Mouse (Mus musculus) layer of hippocampus, adult 18-20 months (tissue): Measurements from ENCODE around the gene Insm1. TPM values are rescaled to one million over a fixed set of nuclear protein-coding genes. Genes with fewer than 3 reads are reported as not detected.

Experiments
- DNase-seq, 2 experiments: peaks; one replicate each; pipeline ENCODE4 v3.0.0; 2022; ENCODE audit warnings: low spot score in 2 of 2
- total RNA-seq, 2 experiments: library from RNA; stranded (reverse); gene quantifications; 2 replicates each; pipeline ENCODE4 v1.2.3; 2021

Gene Insm1
- total RNA-seq, 2 experiments from 2014 or later: 6.5 to 7.4 TPM

- no peak for DNase-seq
These were observed 38.3 kb downstream of the Insm1 start for GRCm38 (mm10) chr2:146259787-146260560.

- no peak for DNase-seq
These were observed 39.4 kb downstream of the Insm1 start for GRCm38 (mm10) chr2:146261146-146261545.

GRCm38 (mm10) chr2:146262215-146262614, 40.5 kb downstream of the Insm1 start:
- DNase-seq: no peak

GRCm38 (mm10) chr2:146262966-146263365, 41.2 kb downstream of the Insm1 start:
- DNase-seq: no peak

GRCm38 (mm10) chr2:146265045-146265444, 43.3 kb downstream of the Insm1 start:
- no peak for DNase-seq

GRCm38 (mm10) chr2:146266539-146266938, 44.8 kb downstream of the Insm1 start:
- DNase-seq: no peak
